Mouse (Mus musculus) hindbrain, embryonic 12.5 days (tissue): ENCODE measurements around the gene Tagln3. TPM values are rescaled to one million over a fixed set of nuclear protein-coding genes. Genes with fewer than 3 reads are reported as not detected.
A peak's percentile ranks its signal among the peaks of the same experiment; 100 is the strongest.

Experiments used
- ATAC-seq: fragments of 200-750 bp; cut with Nextera tagmentation; 2 replicates; pipeline ENCODE4 v1.8.0; 2017; ENCODE audit warnings: moderate TSS enrichment; ENCODE audit not compliant: low FRiP score
- H3K27ac ChIP-seq: fragments of 300-500 bp; sonication (generic); 2 replicates; pipeline ENCODE4 v1.5.1; 2016; ENCODE audit warnings: mild to moderate bottlenecking
- H3K27me3 ChIP-seq: fragments of 300-500 bp; sonication (generic); 2 replicates; pipeline ENCODE4 v1.6.1; 2016; ENCODE audit warnings: mild to moderate bottlenecking
- H3K36me3 ChIP-seq: fragments of 300-500 bp; sonication (generic); 2 replicates; pipeline ENCODE4 v1.6.1; 2016; ENCODE audit warnings: mild to moderate bottlenecking
- H3K4me1 ChIP-seq: fragments of 300-500 bp; sonication (generic); 2 replicates; pipeline ENCODE4 v1.6.1; 2016
- H3K4me2 ChIP-seq: fragments of 300-500 bp; sonication (generic); replicated peaks from 2 replicates; pipeline ENCODE4 v1.6.1; 2016; ENCODE audit warnings: mild to moderate bottlenecking
- H3K4me3 ChIP-seq: fragments of 300-500 bp; sonication (generic); 2 replicates; pipeline ENCODE4 v1.5.1; 2016; ENCODE audit warnings: mild to moderate bottlenecking
- H3K9ac ChIP-seq: fragments of 300-500 bp; sonication (generic); 2 replicates; pipeline ENCODE4 v1.6.1; 2016; ENCODE audit warnings: mild to moderate bottlenecking, moderate library complexity
- H3K9me3 ChIP-seq: fragments of 300-500 bp; sonication (generic); replicated peaks from 2 replicates; pipeline ENCODE4 v1.6.1; 2016; ENCODE audit warnings: mild to moderate bottlenecking
- WGBS: fragments of 180-500 bp; shearing (Covaris S2); methylation state at CpG from one replicate; pipeline ENCODE4 v1.1.7; 2016; 5-methylcytosine and 5-hydroxymethylcytosine counted together
- polyA plus RNA-seq: library from polyadenylated mRNA; unstranded; fragments of >200 nt; fragmentation: Nextera tagmentation; extraction: Ambion mirVana; gene quantifications from 2 replicates; pipeline ENCODE4 v1.2.1, GENCODE M21; 2016

The Tagln3 gene
- polyA plus RNA-seq: 410 and 414 TPM in 2 replicates

DNA sequence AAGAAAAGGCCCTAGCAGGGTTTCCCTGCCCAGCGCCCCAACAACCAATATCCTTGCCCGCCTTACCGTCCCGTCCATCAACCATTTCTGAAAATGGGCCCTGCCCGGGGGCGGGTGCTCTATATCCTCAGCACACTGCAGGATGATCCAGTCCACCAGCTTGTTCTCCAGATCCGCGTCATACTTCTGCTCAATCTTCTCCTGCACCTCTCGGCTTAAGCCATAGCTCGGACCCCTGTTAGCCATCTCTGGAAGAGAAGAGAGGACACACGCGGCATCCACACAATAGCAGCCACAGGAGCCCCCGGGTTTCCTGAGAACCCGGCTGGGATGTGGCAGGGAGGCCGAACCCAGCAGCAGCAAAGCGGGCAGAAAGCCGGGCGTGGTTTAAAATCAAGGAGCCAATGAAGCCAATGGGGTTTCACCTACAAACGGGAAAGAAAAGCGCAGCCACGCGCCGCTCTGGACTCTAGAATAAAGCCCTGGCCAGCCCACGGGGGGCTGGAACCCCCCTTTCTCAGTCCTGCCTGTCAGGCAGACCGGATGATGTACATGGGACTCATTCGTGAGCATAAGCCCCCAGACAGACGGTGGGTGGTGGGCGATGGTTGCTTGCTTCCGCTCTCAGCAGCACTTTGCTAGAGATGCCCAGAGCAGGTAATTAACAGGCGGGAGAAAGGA is at the start of gene Tagln3:
Gene Tagln3, minus strand, starts transcription at position 548 of the 681 bp plus-strand sequence.
- Histone ChIP-seq H3K27me3 (no peaks in the 10 kb centered on the region), H3K4me2 (peak within 1 kb of the TSS; percentile 76), H3K36me3 (peaks cover 32% of the 10 kb centered on the region), H3K9ac (peak within 1 kb of the TSS; percentile 94), H3K4me1 (peaks cover 42% of the 10 kb centered on the region), H3K9me3 (no peaks in the 10 kb centered on the region), H3K27ac (peak within 1 kb of the TSS; percentile 99), H3K4me3 (peak within 1 kb of the TSS; percentile 67)
- under 1% methylated on average over 30 of the region's 30 CpGs for WGBS
- ATAC-seq: peak; percentile 89

DNA sequence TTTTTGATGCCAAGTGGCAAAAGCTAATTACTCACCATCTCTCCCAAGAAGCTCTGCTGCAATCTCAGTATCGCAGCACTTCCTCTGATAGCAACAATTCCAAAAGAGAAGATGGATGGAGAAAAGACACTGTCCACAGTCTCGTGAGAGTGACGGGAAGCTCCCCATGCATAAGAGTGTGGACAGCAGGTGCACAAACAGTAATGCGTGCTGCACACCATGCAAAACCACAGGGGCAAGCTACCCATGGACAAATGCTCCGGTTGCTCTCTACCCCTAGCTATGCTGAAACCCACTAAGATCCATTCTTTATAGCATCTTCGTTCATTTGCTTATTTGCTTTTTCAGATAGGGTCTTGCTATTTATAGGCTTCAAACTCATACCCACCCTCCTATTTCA is 46.5 kb upstream of the Tagln3 start:
- ATAC-seq: no peak
- WGBS: 87% methylated on average over 6 of the region's 6 CpGs
- H3K9ac ChIP-seq: no peak overlapping the region

DNA sequence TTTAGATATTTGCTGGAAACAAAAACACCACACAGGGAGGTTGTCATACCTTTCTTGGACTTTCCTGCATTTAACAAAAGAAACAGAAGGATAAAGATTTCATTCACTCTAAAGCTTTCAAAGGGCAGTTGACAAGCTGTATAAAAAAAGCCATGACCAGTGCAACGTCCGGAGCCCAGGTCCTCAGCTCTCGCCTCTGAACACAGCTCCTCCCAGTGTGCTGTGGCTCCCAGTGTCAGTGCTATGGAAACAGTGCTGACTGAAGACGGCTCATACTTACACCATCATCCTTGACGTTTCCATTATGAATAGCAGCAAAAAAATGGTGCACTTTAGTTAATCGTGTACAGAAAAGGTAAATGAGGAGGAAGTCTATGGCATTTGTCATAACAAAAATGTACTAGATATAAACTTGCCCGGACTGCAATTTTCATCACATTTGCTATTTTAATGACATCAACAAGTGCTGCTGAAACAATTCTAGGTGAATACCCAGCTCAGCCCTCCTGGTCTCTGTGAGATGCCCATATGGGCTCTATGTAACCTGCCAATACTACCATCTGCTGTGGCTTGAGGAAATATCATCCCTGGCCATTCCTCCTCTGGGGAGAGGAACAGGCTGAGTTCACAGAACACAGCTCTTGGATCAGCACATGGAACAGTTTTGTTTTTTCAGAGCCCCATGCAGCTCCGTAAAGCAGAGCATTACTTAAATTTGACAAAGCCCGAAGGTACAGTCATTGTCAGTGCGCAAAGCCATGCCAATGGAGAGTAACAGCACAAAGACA is 43.6 kb upstream of the Tagln3 start:
- Histone ChIP-seq H3K27me3 (no peaks in the 10 kb centered on the region), H3K4me2 (no peak overlapping the region), H3K9ac (no peak overlapping the region), H3K27ac (0 out of 2 replicates have a peak overlapping the region, but pooled peaks have one; percentile 7), H3K4me3 (no peak overlapping the region), H3K9me3 (no peaks in the 10 kb centered on the region), H3K4me1 (no peaks in the 10 kb centered on the region), H3K36me3 (peaks cover 15% of the 10 kb centered on the region; the same call in 1 of the 2 replicates)
- no peak for ATAC-seq
- 62% methylated on average over 10 of the region's 10 CpGs for WGBS

More for the DNA sequence above, 46.5 kb upstream of the Tagln3 start:
- Histone ChIP-seq H3K9me3 (no peaks in the 10 kb centered on the region), H3K27ac (no peak overlapping the region), H3K4me1 (no peaks in the 10 kb centered on the region), H3K36me3 (peaks cover 19% of the 10 kb centered on the region; the same call in 1 of the 2 replicates), H3K4me3 (no peak overlapping the region), H3K4me2 (no peak overlapping the region), H3K27me3 (no peaks in the 10 kb centered on the region)

DNA sequence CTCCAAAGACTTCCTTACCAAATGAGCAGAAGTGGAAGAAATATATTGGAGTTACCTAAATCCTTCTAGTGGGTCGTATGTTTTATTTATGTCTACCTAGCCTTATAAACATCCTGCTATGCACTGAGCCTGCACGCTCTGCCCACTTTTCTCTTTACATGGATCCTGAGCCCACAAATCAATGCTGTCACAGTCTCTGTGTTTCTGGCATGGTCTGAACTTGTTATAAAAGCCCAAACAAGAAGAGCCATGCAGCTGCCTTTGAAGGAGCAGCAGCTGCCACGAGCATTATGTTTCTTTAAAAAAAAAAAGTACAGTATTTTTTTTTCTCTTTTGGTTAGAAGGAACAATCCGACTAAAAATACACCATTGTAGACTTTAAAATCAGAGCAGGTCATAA is 43.0 kb upstream of the Tagln3 start:
- H3K27ac ChIP-seq: no peak overlapping the region
- H3K36me3 ChIP-seq: peaks cover 18% of the 10 kb centered on the region; the same call in 1 of the 2 replicates
- H3K4me1 ChIP-seq: no peaks in the 10 kb centered on the region
- no peaks in the 10 kb centered on the region for H3K27me3 ChIP-seq
- no peak overlapping the region for H3K4me2 ChIP-seq
- ATAC-seq: no peak
- 70% methylated on average over 4 of the region's 4 CpGs for WGBS
- H3K4me3 ChIP-seq: no peak overlapping the region
- no peaks in the 10 kb centered on the region for H3K9me3 ChIP-seq
- no peak overlapping the region for H3K9ac ChIP-seq

DNA sequence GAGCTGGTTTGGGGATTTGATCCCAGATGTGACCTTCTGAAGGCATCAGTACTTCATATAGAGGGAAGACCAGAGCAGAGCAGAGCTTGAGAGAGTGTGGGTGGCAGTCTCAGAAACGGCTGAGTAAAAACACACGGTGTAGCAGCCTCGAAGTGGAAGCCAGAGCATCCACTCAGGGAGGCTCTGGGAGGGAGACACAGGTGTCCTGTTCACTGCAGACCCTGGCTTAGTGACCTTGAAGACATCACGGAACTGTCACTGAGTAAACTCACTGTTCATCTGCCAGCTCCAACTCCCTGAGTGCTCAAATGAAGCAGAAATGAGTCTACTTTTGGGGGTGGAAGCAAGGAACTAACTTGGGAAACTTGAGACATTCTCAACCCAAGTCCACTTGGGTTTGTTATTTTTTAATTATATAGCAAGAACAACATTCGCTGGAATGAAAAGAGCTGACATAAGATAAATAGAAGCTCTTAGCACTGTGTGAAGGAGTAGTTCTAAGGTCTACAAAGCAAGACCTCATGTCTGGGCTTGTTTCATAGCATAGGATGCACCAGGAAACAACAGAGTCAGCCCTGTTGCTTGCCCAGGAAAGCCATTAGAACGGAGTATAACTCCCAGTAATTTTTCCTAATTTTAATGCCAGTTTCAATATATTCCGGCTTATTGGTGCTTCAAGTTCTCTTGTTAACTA is 41.5 kb upstream of the Tagln3 start:
- no peak for ATAC-seq
- H3K4me1 ChIP-seq: no peaks in the 10 kb centered on the region
- H3K9ac ChIP-seq: no peak overlapping the region

DNA sequence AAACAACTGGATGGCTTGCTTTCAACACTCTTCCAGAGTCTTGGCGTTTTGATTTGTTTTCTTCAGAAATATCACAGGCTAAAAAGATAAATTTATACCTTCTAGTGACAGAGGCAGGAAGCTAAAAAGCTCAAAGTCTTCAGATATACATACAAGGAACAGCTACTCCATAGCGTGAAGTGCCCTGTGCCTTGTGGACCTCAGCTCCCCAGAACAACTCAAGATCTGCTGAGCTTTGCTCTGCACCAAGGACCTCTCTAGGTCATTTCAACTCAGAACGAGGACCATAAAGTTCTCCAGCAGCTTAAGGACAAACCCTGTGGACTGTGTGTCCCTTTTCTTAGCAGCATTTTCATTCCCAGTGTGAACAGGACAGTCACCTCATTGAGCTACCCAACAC is 40.7 kb upstream of the Tagln3 start:
- H3K27ac ChIP-seq: no peak overlapping the region
- WGBS: 95% methylated on average over 3 of the region's 3 CpGs
- H3K9ac ChIP-seq: no peak overlapping the region
- no peak for ATAC-seq
- no peaks in the 10 kb centered on the region for H3K27me3 ChIP-seq
- peaks cover 5% of the 10 kb centered on the region; the same call in 1 of the 2 replicates for H3K36me3 ChIP-seq
- no peak overlapping the region for H3K4me2 ChIP-seq
- H3K9me3 ChIP-seq: no peaks in the 10 kb centered on the region
- no peaks in the 10 kb centered on the region for H3K4me1 ChIP-seq
- no peak overlapping the region for H3K4me3 ChIP-seq

More for the DNA sequence above, 41.5 kb upstream of the Tagln3 start:
- no peaks in the 10 kb centered on the region for H3K27me3 ChIP-seq
- H3K9me3 ChIP-seq: no peaks in the 10 kb centered on the region
- no peak overlapping the region for H3K4me3 ChIP-seq
- 83% methylated on average over 7 of the region's 7 CpGs for WGBS
- H3K36me3 ChIP-seq: peaks cover 13% of the 10 kb centered on the region; the same call in 1 of the 2 replicates
- no peak overlapping the region for H3K27ac ChIP-seq
- no peak overlapping the region for H3K4me2 ChIP-seq

DNA sequence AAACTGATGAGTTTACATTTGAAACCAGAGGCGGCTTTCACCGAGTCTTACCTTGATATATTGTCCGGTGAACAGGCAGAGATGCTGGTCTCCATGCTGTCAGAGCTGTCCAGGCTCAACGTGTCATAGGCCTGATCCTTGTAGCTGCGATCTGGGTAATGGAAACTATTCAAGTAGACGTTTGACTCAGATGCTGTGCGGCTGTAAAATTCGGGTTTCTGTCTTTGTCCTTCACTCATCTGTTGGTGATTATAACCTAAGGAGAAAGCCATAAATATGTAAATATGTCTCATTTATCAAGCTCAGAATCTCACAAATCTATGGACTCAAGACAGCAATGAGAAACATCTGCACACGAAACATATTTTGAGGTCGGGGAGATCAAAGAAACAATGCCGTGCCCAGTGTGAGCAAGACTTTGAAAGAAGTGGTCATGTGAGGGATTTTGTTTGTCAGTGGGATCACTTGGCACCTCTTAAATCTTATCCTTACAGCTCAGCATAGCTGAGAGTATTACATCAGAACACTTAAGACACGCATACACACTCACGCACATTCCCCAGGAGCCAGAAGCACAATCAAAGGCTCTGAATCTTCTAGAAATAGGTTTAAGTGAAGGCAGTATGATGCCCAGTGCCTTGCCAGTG is 38.6 kb upstream of the Tagln3 start:
- H3K4me1 ChIP-seq: no peaks in the 10 kb centered on the region
- no peaks in the 10 kb centered on the region for H3K9me3 ChIP-seq
- no peak overlapping the region for H3K4me2 ChIP-seq
- H3K27ac ChIP-seq: no peak overlapping the region
- 85% methylated on average over 13 of the region's 13 CpGs for WGBS
- no peak overlapping the region for H3K9ac ChIP-seq
- H3K27me3 ChIP-seq: no peaks in the 10 kb centered on the region
- peaks cover 5% of the 10 kb centered on the region; the same call in 1 of the 2 replicates for H3K36me3 ChIP-seq
- ATAC-seq: no peak
- H3K4me3 ChIP-seq: no peak overlapping the region

DNA sequence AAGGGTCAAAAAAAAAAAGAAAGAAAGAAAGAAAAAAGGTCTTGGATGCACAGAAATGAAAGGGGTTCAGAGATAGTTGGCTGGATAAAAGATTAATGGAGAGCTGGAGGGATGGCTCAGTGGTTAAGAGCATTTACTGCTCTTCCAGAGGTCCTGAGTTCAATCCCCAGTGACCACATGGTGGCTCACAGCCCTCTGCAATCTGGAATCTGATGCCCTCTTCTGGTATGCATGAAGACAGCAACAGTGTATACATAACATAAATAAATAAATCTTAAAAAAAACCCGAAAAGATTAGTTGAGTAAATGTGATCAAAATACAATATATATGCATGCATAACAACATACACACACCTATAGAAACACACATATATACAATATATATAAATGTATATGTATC is 37.0 kb upstream of the Tagln3 start:
- no peak for ATAC-seq
- Histone ChIP-seq H3K9me3 (no peaks in the 10 kb centered on the region), H3K4me1 (no peaks in the 10 kb centered on the region), H3K9ac (no peak overlapping the region), H3K27ac (no peak overlapping the region), H3K27me3 (no peaks in the 10 kb centered on the region), H3K4me3 (no peak overlapping the region), H3K4me2 (no peak overlapping the region), H3K36me3 (peaks cover 5% of the 10 kb centered on the region; the same call in 1 of the 2 replicates)
- 75% methylated on average over 1 of the region's 1 CpGs for WGBS

DNA sequence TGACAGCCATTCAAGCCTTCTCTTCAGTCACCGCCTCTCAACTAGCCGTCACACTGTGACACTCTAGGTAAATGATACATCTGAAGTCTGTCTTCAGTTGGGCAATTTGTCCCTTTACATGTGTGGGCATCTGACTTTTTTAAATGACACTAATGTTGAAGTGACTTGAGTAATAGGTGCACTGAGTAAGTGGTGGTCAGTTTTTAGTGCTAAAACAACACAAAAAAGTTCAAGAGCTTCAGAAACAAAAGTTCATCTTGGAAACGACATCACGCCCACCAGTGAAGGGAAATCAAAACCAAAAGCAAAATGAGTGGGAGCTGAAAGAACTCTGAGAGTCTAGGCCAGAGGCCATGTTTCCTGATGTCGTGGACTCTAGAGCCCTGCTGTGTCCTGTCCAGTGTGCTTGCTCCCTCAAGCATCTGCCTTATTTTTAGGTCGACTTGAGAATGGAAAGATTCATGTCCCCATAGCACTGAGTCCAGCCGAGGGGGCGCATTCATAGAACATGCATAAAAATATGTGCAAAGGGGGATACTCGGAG is 34.4 kb upstream of the Tagln3 start:
- Histone ChIP-seq H3K4me1 (no peaks in the 10 kb centered on the region), H3K4me3 (no peak overlapping the region), H3K36me3 (peaks cover 5% of the 10 kb centered on the region; the same call in 1 of the 2 replicates), H3K27me3 (no peaks in the 10 kb centered on the region), H3K9me3 (no peaks in the 10 kb centered on the region), H3K27ac (no peak overlapping the region), H3K9ac (no peak overlapping the region), H3K4me2 (no peak overlapping the region)
- ATAC-seq: no peak
- WGBS: 85% methylated on average over 9 of the region's 9 CpGs

DNA sequence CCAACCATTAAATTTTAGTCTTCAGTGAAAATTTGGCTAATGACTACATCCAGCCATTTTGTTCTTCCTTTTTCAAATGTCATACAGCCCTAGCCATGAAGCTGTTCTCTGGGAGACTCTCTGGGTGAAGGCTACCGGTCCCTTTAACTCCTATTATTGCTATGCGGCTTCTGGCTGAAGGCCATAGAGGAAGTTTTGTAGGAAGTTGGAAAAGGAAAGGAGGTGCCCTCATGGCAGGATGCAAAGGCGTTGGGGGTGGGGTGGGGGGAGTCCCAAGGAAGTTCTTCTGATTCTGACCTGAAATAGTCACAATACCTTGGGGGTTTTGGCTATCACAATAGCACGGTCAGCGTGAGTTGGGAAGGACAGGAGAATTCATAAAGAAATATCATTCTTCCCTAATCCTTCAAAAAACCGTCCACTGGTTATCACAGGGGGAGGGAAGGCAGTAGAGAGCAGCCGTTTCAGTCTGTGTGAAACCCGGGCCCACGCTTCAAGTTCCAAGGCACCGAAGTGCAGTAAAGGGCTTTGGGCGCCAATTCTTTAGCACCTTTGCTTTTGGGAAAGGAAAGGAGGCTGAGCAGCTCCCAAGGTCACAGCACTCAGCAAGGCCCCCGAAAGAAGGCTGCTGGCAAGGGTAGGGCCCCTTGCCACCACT is 33.1 kb upstream of the Tagln3 start:
- WGBS: 86% methylated on average over 12 of the region's 12 CpGs
- no peaks in the 10 kb centered on the region for H3K27me3 ChIP-seq
- H3K4me2 ChIP-seq: no peak overlapping the region
- no peaks in the 10 kb centered on the region for H3K9me3 ChIP-seq
- no peaks in the 10 kb centered on the region for H3K4me1 ChIP-seq
- H3K9ac ChIP-seq: no peak overlapping the region
- H3K4me3 ChIP-seq: no peak overlapping the region
- peaks cover 3% of the 10 kb centered on the region; the same call in 1 of the 2 replicates for H3K36me3 ChIP-seq
- ATAC-seq: peak; percentile 43; the same call in 1 of the 2 replicates
- H3K27ac ChIP-seq: no peak overlapping the region

DNA sequence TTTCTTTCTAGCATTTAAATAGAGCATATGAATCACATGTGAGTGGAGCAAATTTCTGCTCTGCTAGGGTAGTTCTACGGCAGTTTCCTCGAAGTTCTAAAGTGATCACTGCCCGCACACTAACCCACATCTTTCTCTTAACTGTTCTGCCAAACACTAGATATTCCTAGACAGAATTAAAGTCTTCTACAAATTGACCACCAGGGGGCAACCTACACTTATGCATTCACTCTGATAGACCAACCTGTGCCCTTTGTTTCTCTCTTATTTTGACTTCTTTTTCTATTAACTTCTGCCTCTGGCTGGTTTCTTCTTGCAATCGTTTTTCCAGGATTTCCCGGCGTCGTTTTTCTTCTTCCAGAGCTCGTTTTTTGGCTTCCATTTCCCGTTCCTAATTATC is 32.4 kb upstream of the Tagln3 start:
- 46% methylated on average over 9 of the region's 9 CpGs for WGBS
- Histone ChIP-seq H3K27me3 (no peaks in the 10 kb centered on the region), H3K4me3 (no peak overlapping the region), H3K4me2 (no peak overlapping the region), H3K27ac (no peak overlapping the region), H3K9ac (no peak overlapping the region), H3K9me3 (no peaks in the 10 kb centered on the region), H3K36me3 (peaks cover under 1% of the 10 kb centered on the region; the same call in 1 of the 2 replicates), H3K4me1 (no peaks in the 10 kb centered on the region)
- ATAC-seq: peak; percentile 58; the same call in 1 of the 2 replicates
